Mouse (Mus musculus) neural tube, embryonic 11.5 days (tissue): Measurements from ENCODE around the gene Tsc22d4. TPM values are rescaled to one million over a fixed set of nuclear protein-coding genes. Genes with fewer than 3 reads are reported as not detected.
"Not testable (repeated sequence)": the region's sequence is repeated elsewhere in the genome, so short reads cannot be mapped to it uniquely, and the experiment has no call there.

Experiments used
- ATAC-seq: fragments of 200-750 bp; cut with Nextera tagmentation; 2 replicates; pipeline ENCODE4 v1.8.0; 2017; ENCODE audit warnings: moderate number of reproducible peaks, mild to moderate bottlenecking, moderate TSS enrichment, moderate library complexity; ENCODE audit not compliant: insufficient read depth, low FRiP score, low TSS enrichment
- DNase-seq: peaks from one replicate; pipeline ENCODE4 v3.0.0-alpha.2; 2015; ENCODE audit warnings: low spot score
- H3K27ac ChIP-seq: fragments of 300-500 bp; sonication (generic); 2 replicates; pipeline ENCODE4 v1.5.1; 2014; ENCODE audit warnings: low read depth, mild to moderate bottlenecking, low read length
- H3K27me3 ChIP-seq: fragments of 300-500 bp; sonication (generic); 2 replicates; pipeline ENCODE4 v1.6.1; 2014; ENCODE audit warnings: mild to moderate bottlenecking, low read length, mixed read lengths; ENCODE audit not compliant: control insufficient read depth, insufficient read depth
- H3K36me3 ChIP-seq: fragments of 300-500 bp; sonication (generic); 2 replicates; pipeline ENCODE4 v1.6.1; 2014; ENCODE audit warnings: mild to moderate bottlenecking, low read length, moderate library complexity, mixed read lengths; ENCODE audit not compliant: control insufficient read depth, insufficient read depth
- H3K4me1 ChIP-seq: fragments of 300-500 bp; sonication (generic); 2 replicates; pipeline ENCODE4 v1.6.1; 2014; ENCODE audit warnings: low read length, mixed read lengths; ENCODE audit not compliant: control insufficient read depth, insufficient read depth
- H3K4me2 ChIP-seq: fragments of 300-500 bp; sonication (generic); 2 replicates; pipeline ENCODE4 v1.6.1; 2014; ENCODE audit warnings: low read depth, mild to moderate bottlenecking, moderate library complexity
- H3K4me3 ChIP-seq: fragments of 300-500 bp; sonication (generic); 2 replicates; pipeline ENCODE4 v1.5.1; 2014; ENCODE audit warnings: low read depth, low read length
- H3K9ac ChIP-seq: fragments of 300-500 bp; sonication (generic); 2 replicates; pipeline ENCODE4 v1.6.1; 2014; ENCODE audit warnings: mild to moderate bottlenecking, low read length
- H3K9me3 ChIP-seq: fragments of 300-500 bp; sonication (generic); 2 replicates; pipeline ENCODE4 v1.6.1; 2016; ENCODE audit warnings: low read length; ENCODE audit not compliant: control insufficient read depth
- WGBS: fragments of 180-500 bp; shearing (Covaris S2); extraction: QIAGEN DNeasy Blood & Tissue Kit; methylation state at CpG from one replicate; pipeline ENCODE4 v1.1.7; 2014; 5-methylcytosine and 5-hydroxymethylcytosine counted together
- polyA plus RNA-seq: library from polyadenylated mRNA; unstranded; fragments of >200 nt; fragmentation: Nextera tagmentation; extraction: Ambion mirVana; gene quantifications from 2 replicates; pipeline ENCODE4 v1.2.1, GENCODE M21; 2014

The Tsc22d4 gene
- polyA plus RNA-seq, 1 experiment from 2014 or later = 73.9 TPM

GRCm38 (mm10) chr5:137718020-137718790 lies 27.3 kb upstream of the Tsc22d4 start:
- Histone ChIP-seq H3K27me3 (no peaks in the 10 kb centered on the region), H3K4me2 (no peak overlapping the region), H3K36me3 (no peaks in the 10 kb centered on the region), H3K4me3 (no peak overlapping the region), H3K4me1 (no peaks in the 10 kb centered on the region), H3K9ac (no peak overlapping the region), H3K27ac (no peak overlapping the region), H3K9me3 (no peaks in the 10 kb centered on the region)
- WGBS = 68% methylated on average over 8 of the region's 8 CpGs
- DNase-seq (no peak), ATAC-seq (no peak)

- WGBS = 90% methylated on average over 6 of the region's 6 CpGs
- Histone ChIP-seq H3K4me3 (no peak overlapping the region), H3K27me3 (no peaks in the 10 kb centered on the region), H3K9ac (no peak overlapping the region), H3K4me1 (no peaks in the 10 kb centered on the region), H3K36me3 (no peaks in the 10 kb centered on the region), H3K4me2 (no peak overlapping the region), H3K9me3 (no peaks in the 10 kb centered on the region), H3K27ac (no peak overlapping the region)
- DNase-seq = no peak
- no peak for ATAC-seq
Measured at GRCm38 (mm10) chr5:137719088-137719487, 26.4 kb upstream of the Tsc22d4 start.

DNA sequence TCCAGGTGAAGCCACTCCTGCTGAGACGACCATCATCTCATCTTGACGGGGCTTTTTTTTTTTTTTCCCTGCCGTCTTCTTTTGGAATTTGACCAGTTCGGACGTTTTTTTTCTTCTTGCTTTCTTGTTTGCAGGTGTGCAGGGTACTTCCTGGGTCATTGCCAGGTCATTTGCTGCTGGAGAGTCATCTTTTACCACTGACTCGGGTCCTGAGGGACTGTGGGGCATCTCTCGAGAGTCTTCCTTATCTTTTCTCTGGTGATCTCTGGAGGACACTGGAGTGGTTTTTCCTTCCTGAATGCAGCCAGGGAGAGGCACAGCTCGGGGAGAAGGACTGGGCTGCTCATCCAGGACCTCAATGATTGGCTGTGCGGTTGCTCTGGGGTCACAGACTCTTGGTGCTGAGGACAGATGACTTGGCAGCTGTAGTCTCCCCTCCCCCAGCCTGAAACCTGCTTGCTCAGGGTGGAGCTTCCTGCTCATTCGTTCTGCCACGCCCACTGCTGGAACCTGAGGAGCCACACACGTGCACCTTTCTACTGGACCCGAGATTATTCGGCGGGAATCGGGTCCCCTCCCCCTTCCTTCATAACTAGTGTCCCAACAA lies 24.9 kb upstream of the Tsc22d4 start:
- H3K4me1 ChIP-seq, H3K4me3 ChIP-seq, ATAC-seq, H3K9me3 ChIP-seq, H3K4me2 ChIP-seq, H3K9ac ChIP-seq, H3K36me3 ChIP-seq, H3K27me3 ChIP-seq, H3K27ac ChIP-seq: not testable (repeated sequence)
- DNase-seq = peak; percentile 38
- WGBS = 32% methylated on average over 9 of the region's 16 CpGs

DNA sequence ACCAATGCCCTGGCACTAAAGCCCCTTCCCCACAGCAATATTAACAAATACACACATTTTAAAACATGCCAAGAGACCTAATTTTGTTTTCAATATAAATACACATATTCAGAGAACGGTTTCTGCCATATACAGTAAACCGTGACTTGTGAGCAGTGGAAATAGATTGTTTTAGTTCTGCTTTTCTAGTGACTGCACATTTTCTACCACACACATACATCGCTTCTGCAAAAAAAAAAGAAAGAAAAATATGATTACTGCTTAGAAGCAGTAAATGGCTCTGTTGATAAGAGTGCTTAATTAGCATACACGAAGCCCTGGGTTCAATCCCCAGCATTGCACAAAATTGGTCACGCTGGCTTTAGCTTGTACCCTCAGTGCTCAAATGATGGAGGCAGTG lies 21.7 kb upstream of the Tsc22d4 start:
- DNase-seq (no peak), ATAC-seq (no peak)
- no peaks in the 10 kb centered on the region for H3K9me3 ChIP-seq
- no peak overlapping the region for H3K4me3 ChIP-seq
- H3K27me3 ChIP-seq = no peaks in the 10 kb centered on the region
- no peaks in the 10 kb centered on the region for H3K4me1 ChIP-seq
- H3K9ac ChIP-seq = no peak overlapping the region
- H3K36me3 ChIP-seq = no peaks in the 10 kb centered on the region
- no peak overlapping the region for H3K4me2 ChIP-seq
- no peak overlapping the region for H3K27ac ChIP-seq
- 91% methylated on average over 5 of the region's 5 CpGs for WGBS

- Histone ChIP-seq H3K4me3 (no peak overlapping the region), H3K27ac (no peak overlapping the region), H3K4me2 (no peak overlapping the region), H3K27me3 (no peaks in the 10 kb centered on the region), H3K4me1 (0 out of 2 replicates have a peak, but pooled peaks cover 4% of the 10 kb centered on the region), H3K36me3 (no peaks in the 10 kb centered on the region; the same call in 1 of the 2 replicates), H3K9ac (no peak overlapping the region), H3K9me3 (no peaks in the 10 kb centered on the region)
- ATAC-seq = no peak
- DNase-seq = no peak
- 79% methylated on average over 6 of the region's 6 CpGs for WGBS
Measured at GRCm38 (mm10) chr5:137726767-137727166, 18.8 kb upstream of the Tsc22d4 start.

- Histone ChIP-seq H3K4me1 (peaks cover 28% of the 10 kb centered on the region), H3K9me3 (no peaks in the 10 kb centered on the region), H3K27ac (peak overlapping the region; percentile 94), H3K9ac (peak overlapping the region; percentile 44), H3K36me3 (peaks cover 11% of the 10 kb centered on the region), H3K4me2 (peak overlapping the region; percentile 37), H3K27me3 (no peaks in the 10 kb centered on the region), H3K4me3 (peak overlapping the region; percentile 8; the same call in 1 of the 2 replicates)
- WGBS = 62% methylated on average over 12 of the region's 12 CpGs
- peak; percentile 68 for DNase-seq
- ATAC-seq = peak; percentile 69
Measured at GRCm38 (mm10) chr5:137733638-137734288, 11.8 kb upstream of the Tsc22d4 start.

- peak overlapping the region; percentile 8; the same call in 1 of the 2 replicates for H3K4me3 ChIP-seq
- no peaks in the 10 kb centered on the region for H3K27me3 ChIP-seq
- peak overlapping the region; percentile 45 for H3K9ac ChIP-seq
- peak overlapping the region; percentile 37 for H3K4me2 ChIP-seq
- peaks cover 11% of the 10 kb centered on the region for H3K36me3 ChIP-seq
- 64% methylated on average over 6 of the region's 6 CpGs for WGBS
- peaks cover 35% of the 10 kb centered on the region for H3K4me1 ChIP-seq
- H3K27ac ChIP-seq = peak overlapping the region; percentile 94
- ATAC-seq = peak; percentile 96
- H3K9me3 ChIP-seq = no peaks in the 10 kb centered on the region
- DNase-seq = peak; percentile 90
Measured at GRCm38 (mm10) chr5:137734289-137735061, 11.1 kb upstream of the Tsc22d4 start.

DNA sequence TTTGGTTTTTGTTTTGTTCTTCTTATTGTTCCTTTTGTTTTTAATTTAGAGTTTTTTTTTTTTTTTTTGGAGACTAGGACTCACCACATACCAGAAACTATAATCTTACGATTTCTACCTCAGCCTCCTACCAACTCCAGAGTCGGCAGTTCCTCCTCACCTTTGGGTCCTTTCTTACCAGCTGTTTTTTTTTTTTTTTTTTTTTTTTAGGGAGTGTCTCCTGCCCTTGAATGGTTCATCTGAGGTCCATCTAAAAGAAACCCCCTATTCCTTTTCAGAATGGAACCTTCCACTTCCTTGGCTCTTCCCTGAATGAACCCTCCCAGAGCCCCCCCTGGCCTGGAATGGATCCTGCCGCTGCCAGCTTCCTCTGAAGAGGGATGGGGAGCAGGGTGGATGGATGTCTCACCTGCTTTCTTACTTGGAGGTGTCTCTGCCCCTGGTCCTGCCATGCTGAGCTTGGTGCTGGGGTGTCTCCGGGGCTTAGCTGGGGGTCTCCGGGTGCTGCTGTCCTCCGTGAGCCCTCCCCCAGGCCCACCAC lies 8.1 kb upstream of the Tsc22d4 start:
- Histone ChIP-seq H3K27me3 (no peaks in the 10 kb centered on the region), H3K9me3 (no peaks in the 10 kb centered on the region), H3K4me1 (peaks cover 47% of the 10 kb centered on the region), H3K36me3 (peaks cover 11% of the 10 kb centered on the region), H3K4me3 (no peak overlapping the region), H3K4me2 (no peak overlapping the region), H3K27ac (no peak overlapping the region), H3K9ac (no peak overlapping the region)
- ATAC-seq (no peak), DNase-seq (no peak)
- 91% methylated on average over 6 of the region's 6 CpGs for WGBS
